Mouse (Mus musculus) fibroblast of lung, adult 2 months (primary cell): Measurements from ENCODE around the gene Serhl.
"Not testable (repeated sequence)": the region's sequence is repeated elsewhere in the genome, so short reads cannot be mapped to it uniquely, and the experiment has no call there.

Experiments used
- DNase-seq: peaks from one replicate; pipeline ENCODE4 v3.0.0-alpha.2; 2011; ENCODE audit warnings: low read depth

Serhl gene

GRCm38 (mm10) chr15:83089429-83089605 lies at the start of gene Serhl:
Gene Serhl, plus strand, starts transcription at chr15:83089506.
- DNase-seq = no peak

GRCm38 (mm10) chr15:83040156-83040555 lies 49.1 kb upstream of the Serhl start:
- no peak for DNase-seq

GRCm38 (mm10) chr15:83042655-83043361 lies 46.5 kb upstream of the Serhl start:
- no peak for DNase-seq

GRCm38 (mm10) chr15:83043362-83043708 lies 46.0 kb upstream of the Serhl start:
- no peak for DNase-seq

- not testable (repeated sequence) for DNase-seq
Measured at GRCm38 (mm10) chr15:83045565-83045964, 43.7 kb upstream of the Serhl start.

- no peak for DNase-seq
Measured at GRCm38 (mm10) chr15:83046308-83046707, 43.0 kb upstream of the Serhl start.

GRCm38 (mm10) chr15:83046730-83047129 lies 42.6 kb upstream of the Serhl start:
- DNase-seq = no peak

- no peak for DNase-seq
Measured at GRCm38 (mm10) chr15:83052341-83053104, 36.8 kb upstream of the Serhl start.

GRCm38 (mm10) chr15:83053261-83053660 lies 36.0 kb upstream of the Serhl start:
- no peak for DNase-seq

- no peak for DNase-seq
Measured at GRCm38 (mm10) chr15:83055569-83055968, 33.7 kb upstream of the Serhl start.

- DNase-seq = no peak
Measured at GRCm38 (mm10) chr15:83056378-83057083, 32.8 kb upstream of the Serhl start.

GRCm38 (mm10) chr15:83057533-83057932 lies 31.8 kb upstream of the Serhl start:
- no peak for DNase-seq

- DNase-seq = no peak
Measured at GRCm38 (mm10) chr15:83059233-83059660, 30.1 kb upstream of the Serhl start.

GRCm38 (mm10) chr15:83061689-83062088 lies 27.6 kb upstream of the Serhl start:
- no peak for DNase-seq

- not testable (repeated sequence) for DNase-seq
Measured at GRCm38 (mm10) chr15:83062582-83062981, 26.7 kb upstream of the Serhl start.

- peak; percentile 71 for DNase-seq
Measured at GRCm38 (mm10) chr15:83065543-83065942, 23.8 kb upstream of the Serhl start.

- no peak for DNase-seq
Measured at GRCm38 (mm10) chr15:83068270-83068669, 21.0 kb upstream of the Serhl start.

- peak; percentile 50 for DNase-seq
Measured at GRCm38 (mm10) chr15:83070942-83071341, 18.4 kb upstream of the Serhl start.

- no peak for DNase-seq
Measured at GRCm38 (mm10) chr15:83071752-83072151, 17.6 kb upstream of the Serhl start.

- no peak for DNase-seq
Measured at GRCm38 (mm10) chr15:83074179-83074578, 15.1 kb upstream of the Serhl start.

- no peak for DNase-seq
Measured at GRCm38 (mm10) chr15:83075607-83076525, 13.4 kb upstream of the Serhl start.

- DNase-seq = no peak
Measured at GRCm38 (mm10) chr15:83083530-83083929, 5.8 kb upstream of the Serhl start.
